Mouse (Mus musculus) embryonic facial prominence, embryonic 13.5 days (tissue): ENCODE data around the gene Mmgt2. TPM values are rescaled to one million over a fixed set of nuclear protein-coding genes. Genes with fewer than 3 reads are reported as not detected.

ENCODE experiments used
- ATAC-seq: fragments of 200-750 bp; cut with Nextera tagmentation; 2 replicates; pipeline ENCODE4 v1.8.0; 2017; ENCODE audit warnings: low read depth; ENCODE audit not compliant: insufficient number of reproducible peaks, insufficient read depth, low FRiP score, low TSS enrichment
- H3K27ac ChIP-seq: fragments of 300-500 bp; sonication (generic); 2 replicates; pipeline ENCODE4 v1.5.1; 2015; ENCODE audit warnings: moderate library complexity, mild to moderate bottlenecking, inconsistent platforms
- H3K27me3 ChIP-seq: fragments of 300-500 bp; sonication (generic); 2 replicates; pipeline ENCODE4 v1.6.1; 2015; ENCODE audit warnings: mild to moderate bottlenecking, inconsistent platforms
- H3K36me3 ChIP-seq: fragments of 300-500 bp; sonication (generic); 2 replicates; pipeline ENCODE4 v1.6.1; 2015; ENCODE audit warnings: mild to moderate bottlenecking, inconsistent platforms
- H3K4me1 ChIP-seq: fragments of 300-500 bp; sonication (generic); 2 replicates; pipeline ENCODE4 v1.6.1; 2015; ENCODE audit warnings: inconsistent platforms
- H3K4me2 ChIP-seq: fragments of 300-500 bp; sonication (generic); 2 replicates; pipeline ENCODE4 v1.6.1; 2015; ENCODE audit warnings: moderate library complexity, mild to moderate bottlenecking, inconsistent platforms
- H3K4me3 ChIP-seq: fragments of 300-500 bp; sonication (generic); 2 replicates; pipeline ENCODE4 v1.5.1; 2015; ENCODE audit warnings: mild to moderate bottlenecking, inconsistent platforms
- H3K9ac ChIP-seq: fragments of 300-500 bp; sonication (generic); 2 replicates; pipeline ENCODE4 v1.6.1; 2015; ENCODE audit warnings: mild to moderate bottlenecking, inconsistent platforms
- H3K9me3 ChIP-seq: fragments of 300-500 bp; sonication (generic); 2 replicates; pipeline ENCODE4 v1.6.1; 2016; ENCODE audit warnings: inconsistent platforms
- WGBS: fragments of 180-500 bp; shearing (Covaris S2); methylation state at CpG from one replicate; pipeline ENCODE4 v1.1.7; 2015; ENCODE audit warnings: mixed read lengths; 5-methylcytosine and 5-hydroxymethylcytosine counted together
- polyA plus RNA-seq: library from polyadenylated mRNA; unstranded; fragments of >200 nt; fragmentation: Nextera tagmentation; extraction: Ambion mirVana; gene quantifications from 2 replicates; pipeline ENCODE4 v1.2.1, GENCODE M21; 2015

Gene Mmgt2
- polyA plus RNA-seq, 1 experiment from 2014 or later: 60.4 TPM

GRCm38 (mm10) chr11:62624341-62625291, 23.8 kb upstream of the Mmgt2 start:
- 0 out of 2 replicates have a peak, but pooled peaks have one; percentile 45 for ATAC-seq
- no peaks in the 10 kb centered on the region for H3K27me3 ChIP-seq
- H3K27ac ChIP-seq: peak overlapping the region; percentile 88
- 26% methylated on average over 10 of the region's 10 CpGs for WGBS
- H3K4me2 ChIP-seq: peak overlapping the region; percentile 27
- H3K9me3 ChIP-seq: no peaks in the 10 kb centered on the region
- H3K4me1 ChIP-seq: peaks cover 56% of the 10 kb centered on the region
- H3K4me3 ChIP-seq: no peak overlapping the region
- 0 out of 2 replicates have a peak overlapping the region, but pooled peaks have one; percentile 11 for H3K9ac ChIP-seq
- H3K36me3 ChIP-seq: peaks cover 10% of the 10 kb centered on the region

GRCm38 (mm10) chr11:62629352-62630224, 18.9 kb upstream of the Mmgt2 start:
- ATAC-seq: no peak
- peaks cover 53% of the 10 kb centered on the region for H3K4me1 ChIP-seq
- no peak overlapping the region for H3K4me3 ChIP-seq
- peak overlapping the region; percentile 51 for H3K4me2 ChIP-seq
- H3K27me3 ChIP-seq: no peaks in the 10 kb centered on the region
- H3K36me3 ChIP-seq: 0 out of 2 replicates have a peak, but pooled peaks cover 4% of the 10 kb centered on the region
- H3K27ac ChIP-seq: peak overlapping the region; percentile 48
- no peaks in the 10 kb centered on the region for H3K9me3 ChIP-seq
- 4% methylated on average over 9 of the region's 9 CpGs for WGBS
- H3K9ac ChIP-seq: peak overlapping the region; percentile 64; the same call in 1 of the 2 replicates

- peak overlapping the region; percentile 16; the same call in 1 of the 2 replicates for H3K4me3 ChIP-seq
- no peaks in the 10 kb centered on the region for H3K9me3 ChIP-seq
- WGBS: 3% methylated on average over 11 of the region's 11 CpGs
- H3K36me3 ChIP-seq: 0 out of 2 replicates have a peak, but pooled peaks cover 4% of the 10 kb centered on the region
- H3K4me1 ChIP-seq: peaks cover 48% of the 10 kb centered on the region
- no peak for ATAC-seq
- H3K27ac ChIP-seq: peak overlapping the region; percentile 48
- peak overlapping the region; percentile 51 for H3K4me2 ChIP-seq
- H3K27me3 ChIP-seq: no peaks in the 10 kb centered on the region
- peak overlapping the region; percentile 64 for H3K9ac ChIP-seq
These were observed 18.1 kb upstream of the Mmgt2 start for GRCm38 (mm10) chr11:62630225-62630821.

- 39% methylated on average over 4 of the region's 4 CpGs for WGBS
- no peak overlapping the region for H3K27ac ChIP-seq
These were observed 17.3 kb upstream of the Mmgt2 start for GRCm38 (mm10) chr11:62631138-62631537.

GRCm38 (mm10) chr11:62635406-62635805, 13.1 kb upstream of the Mmgt2 start:
- Histone ChIP-seq H3K4me3 (no peak overlapping the region), H3K9ac (no peak overlapping the region), H3K27me3 (no peaks in the 10 kb centered on the region), H3K4me1 (peaks cover 45% of the 10 kb centered on the region), H3K9me3 (no peaks in the 10 kb centered on the region), H3K36me3 (no peaks in the 10 kb centered on the region), H3K4me2 (no peak overlapping the region), H3K27ac (no peak overlapping the region)
- WGBS: 52% methylated on average over 3 of the region's 3 CpGs
- no peak for ATAC-seq

More at GRCm38 (mm10) chr11:62631138-62631537, 17.3 kb upstream of the Mmgt2 start:
- H3K36me3 ChIP-seq: 0 out of 2 replicates have a peak, but pooled peaks cover 4% of the 10 kb centered on the region
- H3K4me2 ChIP-seq: no peak overlapping the region
- H3K4me1 ChIP-seq: peaks cover 52% of the 10 kb centered on the region
- H3K4me3 ChIP-seq: no peak overlapping the region
- no peaks in the 10 kb centered on the region for H3K9me3 ChIP-seq
- no peak for ATAC-seq
- 0 out of 2 replicates have a peak overlapping the region, but pooled peaks have one; percentile 44 for H3K9ac ChIP-seq
- H3K27me3 ChIP-seq: no peaks in the 10 kb centered on the region

GRCm38 (mm10) chr11:62636105-62636839, 12.2 kb upstream of the Mmgt2 start:
- Histone ChIP-seq H3K9me3 (no peaks in the 10 kb centered on the region), H3K4me3 (no peak overlapping the region), H3K4me2 (no peak overlapping the region), H3K27me3 (no peaks in the 10 kb centered on the region), H3K4me1 (peaks cover 36% of the 10 kb centered on the region), H3K9ac (no peak overlapping the region), H3K27ac (peak overlapping the region; percentile 16; the same call in 1 of the 2 replicates), H3K36me3 (no peaks in the 10 kb centered on the region)
- WGBS: 52% methylated on average over 11 of the region's 11 CpGs
- ATAC-seq: no peak

GRCm38 (mm10) chr11:62636840-62637221, 11.6 kb upstream of the Mmgt2 start:
- H3K4me1 ChIP-seq: peaks cover 31% of the 10 kb centered on the region
- WGBS: 78% methylated on average over 3 of the region's 3 CpGs
- ATAC-seq: no peak
- H3K36me3 ChIP-seq: no peaks in the 10 kb centered on the region
- H3K4me2 ChIP-seq: no peak overlapping the region
- H3K4me3 ChIP-seq: no peak overlapping the region
- H3K27ac ChIP-seq: no peak overlapping the region
- H3K9me3 ChIP-seq: no peaks in the 10 kb centered on the region
- H3K9ac ChIP-seq: no peak overlapping the region
- no peaks in the 10 kb centered on the region for H3K27me3 ChIP-seq

GRCm38 (mm10) chr11:62637401-62637800, 11.1 kb upstream of the Mmgt2 start:
- H3K27me3 ChIP-seq: no peaks in the 10 kb centered on the region
- no peak overlapping the region for H3K9ac ChIP-seq
- no peak for ATAC-seq
- WGBS: 82% methylated on average over 5 of the region's 5 CpGs
- no peaks in the 10 kb centered on the region for H3K36me3 ChIP-seq
- no peak overlapping the region for H3K27ac ChIP-seq
- H3K4me2 ChIP-seq: no peak overlapping the region
- H3K4me3 ChIP-seq: no peak overlapping the region
- H3K4me1 ChIP-seq: peaks cover 36% of the 10 kb centered on the region
- H3K9me3 ChIP-seq: no peaks in the 10 kb centered on the region

- Histone ChIP-seq H3K36me3 (no peaks in the 10 kb centered on the region), H3K9ac (no peak overlapping the region), H3K4me2 (no peak overlapping the region), H3K4me1 (peaks cover 40% of the 10 kb centered on the region), H3K27ac (no peak overlapping the region), H3K9me3 (no peaks in the 10 kb centered on the region), H3K4me3 (no peak overlapping the region), H3K27me3 (no peaks in the 10 kb centered on the region)
- no peak for ATAC-seq
- 87% methylated on average over 6 of the region's 6 CpGs for WGBS
These were observed 10.7 kb upstream of the Mmgt2 start for GRCm38 (mm10) chr11:62637806-62638205.

- peaks cover 46% of the 10 kb centered on the region for H3K4me1 ChIP-seq
- ATAC-seq: no peak
- H3K27ac ChIP-seq: no peak overlapping the region
- no peaks in the 10 kb centered on the region for H3K9me3 ChIP-seq
- no peak overlapping the region for H3K9ac ChIP-seq
- H3K4me3 ChIP-seq: no peak overlapping the region
- no peaks in the 10 kb centered on the region for H3K27me3 ChIP-seq
- WGBS: 87% methylated on average over 4 of the region's 4 CpGs
- no peaks in the 10 kb centered on the region for H3K36me3 ChIP-seq
- H3K4me2 ChIP-seq: no peak overlapping the region
These were observed 10.1 kb upstream of the Mmgt2 start for GRCm38 (mm10) chr11:62638402-62638801.
